Mouse (Mus musculus) forebrain, embryonic 12.5 days (tissue): ENCODE measurements around the gene Cdh3. TPM values are rescaled to one million over a fixed set of nuclear protein-coding genes. Genes with fewer than 3 reads are reported as not detected.

Experiments
- ATAC-seq: fragments of 200-750 bp; cut with Nextera tagmentation; 2 replicates; pipeline ENCODE4 v1.8.0; 2017; ENCODE audit warnings: moderate TSS enrichment; ENCODE audit not compliant: low FRiP score
- H3K27ac ChIP-seq: fragments of 300-500 bp; sonication (generic); 2 replicates; pipeline ENCODE4 v1.5.1; 2016; ENCODE audit warnings: mild to moderate bottlenecking
- H3K27me3 ChIP-seq: fragments of 300-500 bp; sonication (generic); 2 replicates; pipeline ENCODE4 v1.6.1; 2016; ENCODE audit warnings: mild to moderate bottlenecking
- H3K36me3 ChIP-seq: fragments of 300-500 bp; sonication (generic); replicated peaks from 2 replicates; pipeline ENCODE4 v1.6.1; 2016; ENCODE audit warnings: mild to moderate bottlenecking
- H3K4me1 ChIP-seq: fragments of 300-500 bp; sonication (generic); 2 replicates; pipeline ENCODE4 v1.6.1; 2016
- H3K4me2 ChIP-seq: fragments of 300-500 bp; sonication (generic); 2 replicates; pipeline ENCODE4 v1.6.1; 2016; ENCODE audit warnings: mild to moderate bottlenecking, moderate library complexity
- H3K4me3 ChIP-seq: fragments of 300-500 bp; sonication (generic); replicated peaks from 2 replicates; pipeline ENCODE4 v1.5.1; 2016; ENCODE audit warnings: mild to moderate bottlenecking
- H3K9ac ChIP-seq: fragments of 300-500 bp; sonication (generic); 2 replicates; pipeline ENCODE4 v1.6.1; 2016; ENCODE audit warnings: mild to moderate bottlenecking
- H3K9me3 ChIP-seq: fragments of 300-500 bp; sonication (generic); 2 replicates; pipeline ENCODE4 v1.6.1; 2016
- WGBS: fragments of 180-500 bp; shearing (Covaris S2); methylation state at CpG from one replicate; pipeline ENCODE4 v1.1.7; 2016; 5-methylcytosine and 5-hydroxymethylcytosine counted together
- polyA plus RNA-seq: library from polyadenylated mRNA; unstranded; fragments of >200 nt; fragmentation: Nextera tagmentation; extraction: Ambion mirVana; gene quantifications from 2 replicates; pipeline ENCODE4 v1.2.1, GENCODE M21; 2016

Gene Cdh3
- polyA plus RNA-seq, 1 experiment from 2014 or later: 3.5 TPM

DNA sequence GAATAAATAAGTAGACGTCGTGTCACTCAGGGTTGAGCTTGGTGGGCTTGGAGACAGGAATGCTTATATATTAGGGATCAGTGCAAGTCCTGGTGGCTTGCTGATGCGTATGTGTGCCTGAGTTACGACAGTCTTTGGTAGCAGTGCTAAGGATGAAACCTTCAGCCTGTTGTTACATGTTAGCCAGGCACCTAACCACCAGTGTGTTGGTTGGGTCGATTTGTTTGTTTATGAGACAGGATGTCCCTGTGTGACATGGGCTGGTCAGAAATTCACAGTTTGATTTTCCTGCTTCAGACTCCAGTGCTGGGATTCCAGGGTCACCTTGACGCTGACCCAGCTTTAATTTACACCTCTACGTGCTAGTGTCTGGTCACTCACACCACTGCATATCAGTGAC is 95.0 kb downstream of the Cdh3 start:
- no peak for ATAC-seq
- no peak overlapping the region for H3K9ac ChIP-seq
- H3K27me3 ChIP-seq: peaks cover 61% of the 10 kb centered on the region
- H3K4me3 ChIP-seq: no peak overlapping the region
- peaks cover 17% of the 10 kb centered on the region for H3K4me1 ChIP-seq
- no peak overlapping the region for H3K27ac ChIP-seq
- H3K4me2 ChIP-seq: no peak overlapping the region
- 73% methylated on average over 7 of the region's 7 CpGs for WGBS
- no peaks in the 10 kb centered on the region for H3K9me3 ChIP-seq
- no peaks in the 10 kb centered on the region for H3K36me3 ChIP-seq

DNA sequence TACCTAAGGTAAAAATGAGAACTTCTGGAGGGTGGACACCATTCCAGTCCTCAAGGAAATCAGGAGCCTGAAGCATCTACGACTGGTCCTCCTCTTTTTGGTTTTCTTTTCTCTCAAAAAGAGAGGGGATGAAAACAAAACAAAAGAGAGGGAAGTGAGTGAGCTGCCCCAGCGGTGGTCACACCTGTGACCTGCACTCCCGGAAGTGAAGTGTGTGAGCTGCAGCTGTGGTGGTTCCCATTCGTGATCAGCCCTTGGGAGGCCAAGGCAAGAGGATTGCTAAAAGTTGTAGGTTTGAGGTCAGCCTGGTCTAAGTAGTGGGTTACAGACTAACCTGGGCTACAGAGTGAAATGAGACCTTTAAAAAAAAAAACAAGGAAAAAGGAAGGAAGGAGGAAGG is 95.4 kb downstream of the Cdh3 start:
- Histone ChIP-seq H3K27me3 (peaks cover 61% of the 10 kb centered on the region), H3K4me3 (no peak overlapping the region), H3K9me3 (no peaks in the 10 kb centered on the region), H3K4me2 (no peak overlapping the region), H3K36me3 (no peaks in the 10 kb centered on the region), H3K4me1 (peaks cover 17% of the 10 kb centered on the region), H3K27ac (no peak overlapping the region), H3K9ac (no peak overlapping the region)
- no peak for ATAC-seq
- 49% methylated on average over 4 of the region's 4 CpGs for WGBS

DNA sequence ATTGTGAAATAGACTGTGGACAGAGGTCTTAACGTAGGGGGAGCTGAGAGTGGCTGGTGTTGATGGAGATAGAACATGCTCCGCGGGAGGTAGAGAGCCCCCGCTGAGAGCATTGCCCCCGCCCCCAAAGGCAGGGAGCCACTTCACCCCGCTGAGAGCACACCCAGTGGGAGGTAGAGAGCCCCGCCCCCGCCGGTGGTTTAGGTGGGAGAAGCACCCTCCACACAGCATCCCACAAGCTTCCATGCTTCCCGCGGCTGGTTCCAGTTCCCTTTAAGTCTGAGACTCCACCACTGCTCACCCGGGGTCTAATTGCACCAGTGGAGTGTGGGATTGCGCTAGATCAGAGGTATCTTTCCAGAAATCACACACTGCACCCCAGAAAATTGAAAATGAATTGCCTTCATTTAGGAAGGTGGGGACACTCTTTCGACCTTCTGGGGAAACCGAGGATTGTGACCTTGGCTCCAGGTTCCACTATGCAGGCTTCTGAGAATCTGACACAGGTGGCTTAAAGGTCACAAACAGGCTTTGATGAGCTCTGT is 96.0 kb downstream of the Cdh3 start:
- 38% methylated on average over 15 of the region's 15 CpGs for WGBS
- ATAC-seq: no peak
- no peak overlapping the region for H3K4me2 ChIP-seq
- H3K36me3 ChIP-seq: no peaks in the 10 kb centered on the region
- H3K4me1 ChIP-seq: peaks cover 17% of the 10 kb centered on the region
- H3K4me3 ChIP-seq: no peak overlapping the region
- H3K27ac ChIP-seq: no peak overlapping the region
- H3K27me3 ChIP-seq: peaks cover 57% of the 10 kb centered on the region
- H3K9ac ChIP-seq: no peak overlapping the region
- H3K9me3 ChIP-seq: no peaks in the 10 kb centered on the region

Other genes with a start within 250 kb of the Cdh3 start
- 24.4 and 30.0 TPM in 2 replicates for gene Smpd3, start 172.9 kb upstream of the Cdh3 start, polyA plus RNA-seq
- gene Zfp90, start 95.6 kb upstream of the Cdh3 start, polyA plus RNA-seq: 36.5 and 41.1 TPM in 2 replicates
- not detected in 2 replicates for gene 6030452D12Rik, start 10.4 kb upstream of the Cdh3 start, polyA plus RNA-seq
- 3.4 and 4.6 TPM in 2 replicates for gene Gm10073, start 62.6 kb downstream of the Cdh3 start, polyA plus RNA-seq
- gene Cdh1, start 92.5 kb downstream of the Cdh3 start, polyA plus RNA-seq: 3.9 and 4.2 TPM in 2 replicates
- 8.8 and 9.9 TPM in 2 replicates for gene Tango6, start 172.2 kb downstream of the Cdh3 start, polyA plus RNA-seq